Mouse (Mus musculus): ENCODE data around the gene Il2. TPM values are rescaled to one million over a fixed set of nuclear protein-coding genes. Genes with fewer than 3 reads are reported as not detected.

The Il2 gene
- polyA plus RNA-seq (2021; fragmentation: Nextera tagmentation), result 0.79 and 0.85 TPM in 2 replicates
- long read RNA-seq, experiment 1, result 0 reads
- long read RNA-seq, experiment 2, result 0 reads

DNA sequence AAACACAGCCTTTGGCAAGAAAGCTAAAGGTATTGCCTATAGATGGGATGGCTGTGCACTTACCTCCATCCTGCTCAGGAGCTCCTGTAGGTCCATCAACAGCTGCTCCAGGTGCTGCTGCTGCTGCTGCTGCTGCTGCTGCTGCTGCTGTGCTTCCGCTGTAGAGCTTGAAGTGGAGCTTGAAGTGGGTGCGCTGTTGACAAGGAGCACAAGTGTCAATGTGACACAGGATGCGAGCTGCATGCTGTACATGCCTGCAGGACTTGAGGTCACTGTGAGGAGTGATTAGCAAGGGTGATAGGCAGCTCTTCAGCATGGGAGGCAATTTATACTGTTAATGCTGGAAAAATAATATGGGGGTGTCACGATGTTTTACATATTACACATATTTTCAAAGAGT is at the start of gene Il2:
Gene Il2, minus strand, starts transcription at position 305 of the 400 bp plus-strand sequence.

Other genes with a start within 250 kb of the Il2 start
- not detected in 2 replicates for gene Adad1, start 62.4 kb downstream of the Il2 start, polyA plus RNA-seq (2021; fragmentation: Nextera tagmentation)
- not detected in 2 replicates for gene Il21, start 106.7 kb upstream of the Il2 start, polyA plus RNA-seq (2021; fragmentation: Nextera tagmentation)
- 2.7 and 3.3 TPM in 2 replicates for gene Bbs12, start 186.6 kb upstream of the Il2 start, polyA plus RNA-seq (2021; fragmentation: Nextera tagmentation)
- gene Cetn4, start 186.7 kb upstream of the Il2 start, polyA plus RNA-seq (2021; fragmentation: Nextera tagmentation), result 12.2 and 15.7 TPM in 2 replicates
- gene Fgf2, start 222.4 kb upstream of the Il2 start, polyA plus RNA-seq (2021; fragmentation: Nextera tagmentation), result 0.72 and 1.1 TPM in 2 replicates